Mouse (Mus musculus) cerebellum, adult 18-20 months (tissue): ENCODE measurements at regions not wholly inside any gene's neighbourhood (a gene's known extent, or its start where the extent isn't known, plus 50 kb on each side); places are given as distances from the start of the nearest gene placed in this dataset.

ENCODE experiments used
- DNase-seq, 2 experiments: peaks; one replicate each; pipeline ENCODE4 v3.0.0; 2021

- DNase-seq: no peak
Measured at GRCm38 (mm10) chr16:71963579-71963978, 344.5 kb upstream of the Robo1 start.

- DNase-seq: no peak
Measured at GRCm38 (mm10) chr16:71973811-71974210, 334.3 kb upstream of the Robo1 start.

GRCm38 (mm10) chr16:71997634-71998278 lies 310.4 kb upstream of the Robo1 start:
- DNase-seq: no peak

GRCm38 (mm10) chr16:72027404-72028215 lies 280.5 kb upstream of the Robo1 start:
- DNase-seq: no peak

GRCm38 (mm10) chr16:72028216-72028610 lies 279.9 kb upstream of the Robo1 start:
- DNase-seq: no peak

- DNase-seq: peak in 1 of 2 experiments; percentile 4
Measured at GRCm38 (mm10) chr16:72028798-72029197, 279.3 kb upstream of the Robo1 start.

- DNase-seq: no peak
Measured at GRCm38 (mm10) chr16:72029273-72029672, 278.8 kb upstream of the Robo1 start.

- DNase-seq: no peak
Measured at GRCm38 (mm10) chr16:72068254-72068653, 239.9 kb upstream of the Robo1 start.

- DNase-seq: no peak
Measured at GRCm38 (mm10) chr16:72069581-72069980, 238.5 kb upstream of the Robo1 start.

- DNase-seq: no peak
Measured at GRCm38 (mm10) chr16:72071756-72072471, 236.2 kb upstream of the Robo1 start.

- DNase-seq: no peak
Measured at GRCm38 (mm10) chr16:72085181-72085580, 222.9 kb upstream of the Robo1 start.

- DNase-seq: no peak
Measured at GRCm38 (mm10) chr16:72088053-72088452, 220.1 kb upstream of the Robo1 start.

GRCm38 (mm10) chr16:72088916-72089315 lies 219.2 kb upstream of the Robo1 start:
- no peak for DNase-seq
